Comparison of ENCODE assay signal across 9 mouse cellular contexts in genomic region chr12:110377734-110378133, GRCm38 (mm10).
A peak's percentile ranks its signal among the peaks of the same experiment; 100 is the strongest.
DNase-seq lines count a peak whose midpoint lies in the region; ATAC-seq and TF ChIP-seq lines count a peak whose summit lies in the region.
"Had no signal": no experiment of that assay in that cellular context is flagged by ENCODE, and none has a peak within 500 bp of the region (broad histone marks: within the 10 kb centered on the region; RNA-seq: fewer than 3 reads in every experiment).

No protein-coding gene starts in this region.

- ATAC-seq in intestine, postnatal 0 days, result no peak
- no peak for ATAC-seq in intestine, embryonic 16.5 days
- no peak for ATAC-seq in lung, embryonic 14.5 days (ENCODE audit: insufficient read depth)

- H3K4me2 ChIP-seq in intestine, postnatal 0 days (replicated peaks; ENCODE audit: low read depth), result no peak overlapping the region
- H3K4me2 ChIP-seq in intestine, embryonic 16.5 days (ENCODE audit: low read depth, low read length), result no peak overlapping the region
- no peak overlapping the region for H3K4me2 ChIP-seq in lung, embryonic 14.5 days
- H3K4me2 ChIP-seq: liver, embryonic 13.5 days had no signal

- H3K27ac ChIP-seq in intestine, postnatal 0 days (ENCODE audit: low read depth, low read length), result no peak overlapping the region
- no peak overlapping the region for H3K27ac ChIP-seq in intestine, embryonic 16.5 days (ENCODE audit: low read length)
- no peak overlapping the region for H3K27ac ChIP-seq in lung, embryonic 14.5 days (ENCODE audit: low read depth)
- H3K27ac ChIP-seq: liver, embryonic 13.5 days had no signal

- H3K9ac ChIP-seq in intestine, postnatal 0 days (ENCODE audit: low read depth, low read length), result no peak overlapping the region
- H3K9ac ChIP-seq in intestine, embryonic 16.5 days (ENCODE audit: low read depth, low read length), result no peak overlapping the region
- no peak overlapping the region for H3K9ac ChIP-seq in lung, embryonic 14.5 days
- H3K9ac ChIP-seq: liver, embryonic 13.5 days had no signal

- H3K4me3 ChIP-seq in intestine, postnatal 0 days (ENCODE audit: low read depth, low read length), result no peak overlapping the region
- no peak overlapping the region for H3K4me3 ChIP-seq in intestine, embryonic 16.5 days (ENCODE audit: low read length)
- H3K4me3 ChIP-seq in lung, embryonic 14.5 days (ENCODE audit: low read depth, low read length), result no peak overlapping the region
- H3K4me3 ChIP-seq: liver, embryonic 13.5 days had no signal

- DNase-seq in 3T3-L1 (ENCODE audit: low read depth, low spot score), result peak; percentile 62
- DNase-seq in CD4-positive helper T cell, adult 2 months (ENCODE audit: low read depth, low spot score), result peak; percentile 72
- DNase-seq in brain, embryonic 14.5 days (ENCODE audit: low read depth), result no peak
- peak; percentile 32 for DNase-seq in lung, embryonic 14.5 days
- peak; percentile 54 for DNase-seq in urinary bladder, postnatal 10 days (ENCODE audit: low spot score)
- no peak for DNase-seq in layer of hippocampus, adult 9-11 months
- DNase-seq: liver, embryonic 13.5 days had no signal

- H3K9me3 ChIP-seq in intestine, postnatal 0 days (ENCODE audit: control insufficient read depth), result no peaks in the 10 kb centered on the region
- H3K9me3 ChIP-seq in intestine, embryonic 16.5 days (ENCODE audit: control insufficient read depth, low read length), result no peaks in the 10 kb centered on the region
- H3K9me3 ChIP-seq in lung, embryonic 14.5 days (ENCODE audit: low read depth, low read length), result no peaks in the 10 kb centered on the region
- H3K9me3 ChIP-seq: liver, embryonic 13.5 days had no signal

- peaks cover 20% of the 10 kb centered on the region for H3K27me3 ChIP-seq in intestine, postnatal 0 days (replicated peaks; ENCODE audit: control insufficient read depth, insufficient read depth, low read length)
- H3K27me3 ChIP-seq in intestine, embryonic 16.5 days (replicated peaks; ENCODE audit: control insufficient read depth, insufficient read depth, low read length), result peaks cover 17% of the 10 kb centered on the region
- peaks cover 26% of the 10 kb centered on the region for H3K27me3 ChIP-seq in lung, embryonic 14.5 days (ENCODE audit: insufficient read depth, low read length)

- H3K36me3 ChIP-seq in intestine, postnatal 0 days (ENCODE audit: control insufficient read depth, insufficient read depth), result no peaks in the 10 kb centered on the region
- no peaks in the 10 kb centered on the region for H3K36me3 ChIP-seq in intestine, embryonic 16.5 days (ENCODE audit: control insufficient read depth, insufficient read depth, low read length)
- H3K36me3 ChIP-seq in lung, embryonic 14.5 days (ENCODE audit: insufficient read depth), result no peaks in the 10 kb centered on the region
- H3K36me3 ChIP-seq: liver, embryonic 13.5 days had no signal

- TF ChIP-seq POLR2A in brain, embryonic 14.5 days (IDR thresholded peaks at IDR 0.05; ENCODE audit: borderline replicate concordance, extremely low read depth, insufficient read depth, insufficient read length, poor library complexity, severe bottlenecking), result no peak

- 66% methylated on average over 10 of the region's 10 CpGs for WGBS in intestine, postnatal 0 days
- 71% methylated on average over 10 of the region's 10 CpGs for WGBS in intestine, embryonic 16.5 days
- 68% methylated on average over 10 of the region's 10 CpGs for WGBS in lung, embryonic 14.5 days

- TF ChIP-seq CTCF in intestine, postnatal 0 days (IDR thresholded peaks at IDR 0.05; ENCODE audit: low read depth), result peak; percentile 69
- TF ChIP-seq CTCF in brain, embryonic 14.5 days (IDR thresholded peaks at IDR 0.05; ENCODE audit: borderline replicate concordance, extremely low read depth, insufficient read depth, insufficient read length), result peak; percentile 42; the same call in 1 of the 2 replicates
- peak; percentile 64 for TF ChIP-seq CTCF in lung, embryonic 14.5 days (IDR thresholded peaks at IDR 0.05; ENCODE audit: low read depth)

- no peaks in the 10 kb centered on the region for H3K4me1 ChIP-seq in intestine, postnatal 0 days (replicated peaks; ENCODE audit: control insufficient read depth, insufficient read depth, low read length)
- no peaks in the 10 kb centered on the region for H3K4me1 ChIP-seq in intestine, embryonic 16.5 days (ENCODE audit: control insufficient read depth, insufficient read depth, low read length)
- H3K4me1 ChIP-seq in lung, embryonic 14.5 days (ENCODE audit: insufficient read depth), result no peaks in the 10 kb centered on the region
- H3K4me1 ChIP-seq: liver, embryonic 13.5 days had no signal

Comparison
In these comparisons a context has a peak if more than half of its experiments do, and no peak if none do; other contexts are left out.
1. DNase-seq: peak in 3T3-L1 (single experiment), CD4-positive helper T cell, adult 2 months (single experiment), lung, embryonic 14.5 days (single experiment) and urinary bladder, postnatal 10 days (single experiment); none in brain, embryonic 14.5 days (single experiment) and layer of hippocampus, adult 9-11 months (single experiment).
2. Peak in every context shown above with its lines, with median percentiles within 50 percentile points of each other: CTCF ChIP-seq.